Mouse (Mus musculus) CH12.LX (cell line): Measurements from ENCODE around the gene Ptgir. TPM values are rescaled to one million over a fixed set of nuclear protein-coding genes. Genes with fewer than 3 reads are reported as not detected.
A peak's percentile ranks its signal among the peaks of the same experiment; 100 is the strongest.

Source experiments
- DNase-seq: peaks from one replicate; pipeline ENCODE4 v3.0.0-alpha.2; 2013; ENCODE audit errors: extremely low read depth
- H3K27ac ChIP-seq: 2 replicates; pipeline ENCODE4 v1.5.1; 2012; ENCODE audit warnings: low read depth, mild to moderate bottlenecking, control low read depth, moderate library complexity; ENCODE audit not compliant: insufficient read depth
- H3K27me3 ChIP-seq: replicated peaks from 2 replicates; pipeline ENCODE3; 2012; ENCODE audit warnings: inconsistent platforms
- H3K36me3 ChIP-seq, 2 experiments: replicated peaks in 1 of 2; 2 replicates each; pipeline versions ENCODE3 to v1.6.1; 2012; ENCODE audit warnings: inconsistent platforms in 1 of 2, low read length in 1 of 2, mild to moderate bottlenecking in 1 of 2, mixed read lengths in 1 of 2, moderate library complexity in 1 of 2; ENCODE audit not compliant: control insufficient read depth in 1 of 2, insufficient read depth in 1 of 2
- H3K4me1 ChIP-seq, 2 experiments: 2 replicates each; pipeline ENCODE4 v1.6.1; 2012; ENCODE audit warnings: inconsistent platforms in 1 of 2, moderate library complexity in 1 of 2; ENCODE audit not compliant: insufficient read depth in 2 of 2, control insufficient read depth in 1 of 2
- H3K4me2 ChIP-seq: 2 replicates; pipeline ENCODE4 v1.6.1; 2012; ENCODE audit warnings: low read depth, mild to moderate bottlenecking, control low read depth; ENCODE audit not compliant: poor library complexity, insufficient read depth, severe bottlenecking
- H3K4me3 ChIP-seq, 3 experiments: fragments of 150-350 bp in 1 of 3; sonication (generic) in 1 of 3; replicated peaks in 1 of 3; 2 replicates each; pipeline versions ENCODE3 to v1.5.1; 2011 to 2012; ENCODE audit warnings: low read depth in 2 of 3, low read length in 2 of 3, mild to moderate bottlenecking in 2 of 3, moderate library complexity in 2 of 3, control low read depth in 1 of 3, improper control_type of control experiment in 1 of 3, inconsistent platforms in 1 of 3, mixed read lengths in 1 of 3; ENCODE audit not compliant: poor library complexity in 1 of 3
- H3K79me2 ChIP-seq: replicated peaks from 2 replicates; pipeline ENCODE4 v1.6.1; 2012; ENCODE audit warnings: mild to moderate bottlenecking, moderate library complexity; ENCODE audit not compliant: control insufficient read depth, poor library complexity, insufficient read depth, severe bottlenecking; ENCODE audit errors: extremely low read depth
- H3K9ac ChIP-seq: 2 replicates; pipeline ENCODE4 v1.6.1; 2012; ENCODE audit warnings: low read depth, mild to moderate bottlenecking, control low read depth, moderate library complexity; ENCODE audit not compliant: insufficient read depth
- H3K9me3 ChIP-seq: replicated peaks from 2 replicates; pipeline ENCODE3; 2012; ENCODE audit warnings: low read length, inconsistent platforms, mixed read lengths
- BHLHE40 ChIP-seq: IDR thresholded peaks from 2 replicates; pipeline ENCODE4 v1.6.1; 2011; ENCODE audit warnings: mild to moderate bottlenecking, low read depth, low read length, improper control_type of control experiment
- CHD1 ChIP-seq: IDR thresholded peaks from 2 replicates; pipeline ENCODE4 v1.6.1; 2012; ENCODE audit warnings: low read depth, low read length, improper control_type of control experiment, inconsistent platforms
- CTCF ChIP-seq, 2 experiments: IDR thresholded peaks in 1 of 2; conservative IDR thresholded peaks in 1 of 2; 2 replicates each; pipeline ENCODE4 v1.5.1; 2011 to 2012; ENCODE audit warnings: low read depth in 2 of 2, low read length in 2 of 2, improper control_type of control experiment in 1 of 2, inconsistent platforms in 1 of 2, mild to moderate bottlenecking in 1 of 2, moderate library complexity in 1 of 2
- E2F4 ChIP-seq: IDR thresholded peaks from 2 replicates; pipeline ENCODE4 v1.6.1; 2011; ENCODE audit warnings: low read depth, low read length, improper control_type of control experiment; ENCODE audit not compliant: insufficient replicate concordance
- ELF1 ChIP-seq: IDR thresholded peaks from 2 replicates; pipeline ENCODE4 v1.6.1; 2014; ENCODE audit warnings: low read depth, mild to moderate bottlenecking, inconsistent platforms, low read length, improper control_type of control experiment
- IRF4 ChIP-seq: IDR thresholded peaks from 2 replicates; pipeline ENCODE4 v1.6.1; 2014; ENCODE audit warnings: low read depth, mild to moderate bottlenecking, inconsistent platforms, low read length, improper control_type of control experiment
- JUN ChIP-seq: IDR thresholded peaks from 2 replicates; pipeline ENCODE4 v1.6.1; 2011; ENCODE audit warnings: low read depth, mild to moderate bottlenecking, low read length, improper control_type of control experiment, moderate library complexity; ENCODE audit not compliant: insufficient read depth
- JUND ChIP-seq: conservative IDR thresholded peaks from 2 replicates; pipeline ENCODE4 v1.6.1; 2011; ENCODE audit warnings: low read depth, low read length, improper control_type of control experiment
- MAZ ChIP-seq: IDR thresholded peaks from 2 replicates; pipeline ENCODE4 v1.6.1; 2012; ENCODE audit warnings: low read depth, mild to moderate bottlenecking, inconsistent platforms, low read length, improper control_type of control experiment, moderate library complexity
- MEF2A ChIP-seq: IDR thresholded peaks from 2 replicates; pipeline ENCODE4 v1.6.1; 2014; ENCODE audit warnings: low read depth, mild to moderate bottlenecking, inconsistent platforms, low read length, improper control_type of control experiment, borderline replicate concordance
- PAX5 ChIP-seq: IDR thresholded peaks from 2 replicates; pipeline ENCODE4 v1.6.1; 2012; ENCODE audit warnings: low read length, inconsistent platforms, mixed read lengths
- POLR2A ChIP-seq: IDR thresholded peaks from 2 replicates; pipeline ENCODE4 v1.6.1; 2011; ENCODE audit warnings: low read depth, mild to moderate bottlenecking, improper control_type of control experiment, low read length
- RAD21 ChIP-seq: IDR thresholded peaks from 2 replicates; pipeline ENCODE4 v1.6.1; 2011; ENCODE audit warnings: low read depth, mild to moderate bottlenecking, low read length, improper control_type of control experiment, moderate library complexity
- RCOR1 ChIP-seq: conservative IDR thresholded peaks from 2 replicates; pipeline ENCODE4 v1.6.1; 2012; ENCODE audit warnings: low read depth, mild to moderate bottlenecking, inconsistent platforms, low read length, improper control_type of control experiment
- SIN3A ChIP-seq: IDR thresholded peaks from 2 replicates; pipeline ENCODE4 v1.6.1; 2012; ENCODE audit warnings: low read length, improper control_type of control experiment, inconsistent platforms
- SMC3 ChIP-seq: IDR thresholded peaks from 2 replicates; pipeline ENCODE4 v1.6.1; 2011; ENCODE audit warnings: low read depth, low read length, improper control_type of control experiment
- TCF12 ChIP-seq: IDR thresholded peaks from 2 replicates; pipeline ENCODE4 v1.6.1; 2014; ENCODE audit warnings: low read depth, mild to moderate bottlenecking, inconsistent platforms, low read length, improper control_type of control experiment
- ZC3H11A ChIP-seq: IDR thresholded peaks from 2 replicates; pipeline ENCODE4 v1.6.1; 2012; ENCODE audit warnings: low read depth, mild to moderate bottlenecking, inconsistent platforms, low read length, improper control_type of control experiment
- ZKSCAN1 ChIP-seq: IDR thresholded peaks from 2 replicates; pipeline ENCODE4 v1.6.1; 2012; ENCODE audit warnings: low read depth, inconsistent platforms, low read length, improper control_type of control experiment, borderline replicate concordance
- ZNF384 ChIP-seq: IDR thresholded peaks from 2 replicates; pipeline ENCODE4 v1.6.1; 2012; ENCODE audit warnings: low read depth, low read length, improper control_type of control experiment, inconsistent platforms
- dilution Hi-C: fragments of 300-500 bp; cut with MboI; formaldehyde crosslinking; loops from 2 replicates; pipeline ENCODE4 v1.14.3; 2020; ENCODE audit warnings: low sequenced_read_pairs; ENCODE audit not compliant: extremely low pct_unique_long_range_greater_than_20kb, extremely low pct_ligation_motif_present
- in situ Hi-C: fragments of 300-500 bp; cut with MboI; formaldehyde crosslinking; loops from 3 replicates; pipeline ENCODE4 v1.14.3; 2019; ENCODE audit warnings: low sequenced_read_pairs, low pct_ligation_motif_present, low pct_unique_long_range_greater_than_20kb, mixed read lengths
- polyA plus RNA-seq: library from polyadenylated mRNA; unstranded; fragments of >175 nt; gene quantifications from 2 replicates; pipeline ENCODE4 v1.2.1, GENCODE M21; 2012; ENCODE audit warnings: low read depth; ENCODE audit not compliant: insufficient read length
- total RNA-seq, 2 experiments: library from RNA; depleted of rRNA; stranded (reverse); fragments of 300-350 nt in 1 of 2; fragments of >200 nt in 1 of 2; gene quantifications; 2 replicates each; pipeline ENCODE4 v1.2.3; 2012 to 2014

Ptgir gene
- 7.0 and 7.5 TPM in 2 replicates for total RNA-seq (2012; rRNA removed)
- 2.7 and 3.8 TPM in 2 replicates for total RNA-seq (2014; rRNA removed)
- 31.1 and 33.3 TPM in 2 replicates for polyA plus RNA-seq

DNA sequence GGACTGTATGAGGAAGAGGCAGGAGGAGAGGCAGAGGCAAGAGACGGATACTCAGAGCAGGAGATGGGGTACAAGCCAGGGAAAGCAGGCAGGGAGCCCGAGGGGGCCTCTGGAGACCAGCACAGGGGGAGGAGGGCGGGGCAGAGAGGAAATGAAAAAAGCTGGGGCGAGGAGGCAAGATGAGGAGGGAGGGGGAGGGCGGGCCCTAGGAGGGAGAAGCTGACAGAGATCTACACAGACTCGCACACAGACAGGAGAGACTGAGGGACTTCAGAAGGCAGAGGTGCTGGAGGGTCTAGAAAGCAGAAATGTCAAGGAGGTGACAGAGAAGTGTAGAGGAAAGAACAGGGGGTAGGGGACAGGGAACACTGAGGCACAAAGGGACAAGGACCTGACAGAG is at the start of gene Ptgir:
Ptgir (plus strand) TSS at position 210 of the 400 bp plus-strand sequence.
- H3K9ac ChIP-seq, result peak within 1 kb of the TSS; percentile 42
- peaks cover 54 to 80% of the 10 kb centered on the region in 2 experiments for H3K4me1 ChIP-seq
- in situ Hi-C loops (loop anchor here (5.0 kb wide), 2 partner anchors 34 to 89 kb away; partner anchors contain the start of genes Fkrp and Strn4), dilution Hi-C loops (no loop called here)
- H3K27me3 ChIP-seq, result no peaks in the 10 kb centered on the region
- peak within 1 kb of the TSS; percentile 52 to 66 (median 63) for H3K4me3 ChIP-seq
- H3K4me2 ChIP-seq, result peak within 1 kb of the TSS; percentile 42
- peaks cover 3 to 24% of the 10 kb centered on the region in 2 experiments for H3K36me3 ChIP-seq
- H3K9me3 ChIP-seq, result no peaks in the 10 kb centered on the region
- H3K79me2 ChIP-seq, result no peaks in the 10 kb centered on the region
- peak; percentile 78 for DNase-seq
- no peak for TF ChIP-seq ZKSCAN1
- peak; percentile 11; the same call in 1 of the 2 replicates for TF ChIP-seq ELF1
- no peak for TF ChIP-seq ZC3H11A
- no peak for TF ChIP-seq JUND
- TF ChIP-seq JUN, result no peak
- peak; percentile 47; the same call in 1 of the 2 replicates for TF ChIP-seq ZNF384
- no peak for TF ChIP-seq PAX5
- TF ChIP-seq RCOR1, result no peak
- no peak for TF ChIP-seq TCF12
- no peak for TF ChIP-seq RAD21
- TF ChIP-seq CHD1, result no peak
- no peak for TF ChIP-seq MEF2A
- peak; percentile 43; the same call in 1 of the 2 replicates for TF ChIP-seq POLR2A
- peak; percentile 46; the same call in 1 of the 2 replicates for TF ChIP-seq SIN3A
- TF ChIP-seq IRF4, result 0 out of 2 replicates have a peak, but pooled peaks have one; percentile 39
- TF ChIP-seq E2F4, result no peak
- no peak for TF ChIP-seq BHLHE40
- TF ChIP-seq, all 38 proteins: peak for 5
- H3K27ac ChIP-seq, result peak within 1 kb of the TSS; percentile 34

DNA sequence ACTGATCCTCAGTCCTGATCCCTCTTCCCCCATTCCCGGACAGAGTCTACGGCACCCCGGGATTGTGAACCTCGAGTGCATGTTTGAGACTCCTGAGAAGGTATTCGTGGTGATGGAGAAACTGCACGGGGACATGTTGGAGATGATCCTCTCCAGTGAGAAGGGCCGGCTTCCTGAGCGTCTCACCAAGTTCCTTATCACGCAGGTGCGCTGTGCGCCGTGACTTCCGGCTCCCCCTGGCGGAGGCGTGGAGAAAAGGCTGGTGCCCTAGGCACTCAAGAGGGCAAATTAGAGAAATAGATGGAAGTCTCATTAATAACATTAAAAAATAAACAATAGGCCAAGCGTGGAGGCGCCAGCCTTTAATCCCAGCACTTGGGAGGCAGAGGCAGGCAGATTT is 48.0 kb upstream of the Ptgir start:
- Histone ChIP-seq H3K4me2 (no peak overlapping the region), H3K27me3 (no peaks in the 10 kb centered on the region), H3K36me3 (peaks cover 72 to 94% of the 10 kb centered on the region in 2 experiments), H3K9me3 (no peaks in the 10 kb centered on the region), H3K79me2 (no peaks in the 10 kb centered on the region), H3K9ac (no peak overlapping the region), H3K27ac (no peak overlapping the region), H3K4me1 (peaks cover 0 to 16% of the 10 kb centered on the region in 2 experiments; a peak in 2 of 4 replicates), H3K4me3 (no peak overlapping the region)
- no peak for DNase-seq
- in situ Hi-C loops, result no loop called here
- dilution Hi-C loops, result no loop called here
- TF ChIP-seq CTCF (conservative IDR thresholded peaks at IDR 0.05 in 1 of 2, IDR thresholded peaks at IDR 0.05 in 1 of 2; ENCODE audit: low read depth in 2 of 2, low read length in 2 of 2) (peak; percentile 21 to 67; a peak in 3 of 4 replicates), SMC3 (peak; percentile 55), IRF4 (no peak), RAD21 (peak; percentile 23), MAZ (no peak)
